Mouse (Mus musculus) lung, postnatal 0 days (tissue): Measurements from ENCODE around the gene Slc6a13. TPM values are rescaled to one million over a fixed set of nuclear protein-coding genes. Genes with fewer than 3 reads are reported as not detected.

ENCODE experiments used
- ATAC-seq: fragments of 200-750 bp; cut with Nextera tagmentation; 2 replicates; pipeline ENCODE4 v1.8.0; 2017; ENCODE audit warnings: moderate library complexity
- DNase-seq: peaks from one replicate; pipeline ENCODE4 v3.0.0-alpha.2; 2016; ENCODE audit warnings: low spot score
- H3K27ac ChIP-seq: fragments of 300-500 bp; sonication (generic); 2 replicates; pipeline ENCODE4 v1.5.1; 2014; ENCODE audit warnings: antibody characterized with exemption, mild to moderate bottlenecking, low read length, mixed read lengths
- H3K27me3 ChIP-seq: fragments of 300-500 bp; sonication (generic); replicated peaks from 2 replicates; pipeline ENCODE4 v1.6.1; 2014; ENCODE audit warnings: low read length, mixed read lengths; ENCODE audit not compliant: insufficient read depth
- H3K36me3 ChIP-seq: fragments of 300-500 bp; sonication (generic); 2 replicates; pipeline ENCODE4 v1.6.1; 2014; ENCODE audit warnings: low read length, mixed read lengths; ENCODE audit not compliant: insufficient read depth
- H3K4me1 ChIP-seq: fragments of 300-500 bp; sonication (generic); 2 replicates; pipeline ENCODE4 v1.6.1; 2014; ENCODE audit warnings: antibody characterized with exemption, low read depth, low read length, mixed read lengths; ENCODE audit not compliant: insufficient read depth
- H3K4me2 ChIP-seq: fragments of 300-500 bp; sonication (generic); replicated peaks from 2 replicates; pipeline ENCODE4 v1.6.1; 2014; ENCODE audit warnings: low read depth, mild to moderate bottlenecking, low read length, moderate library complexity, mixed read lengths
- H3K4me3 ChIP-seq: fragments of 300-500 bp; sonication (generic); 2 replicates; pipeline ENCODE4 v1.5.1; 2014; ENCODE audit warnings: low read depth, low read length
- H3K9ac ChIP-seq: fragments of 300-500 bp; sonication (generic); replicated peaks from 2 replicates; pipeline ENCODE4 v1.6.1; 2014; ENCODE audit warnings: low read depth, mild to moderate bottlenecking
- H3K9me3 ChIP-seq: fragments of 300-500 bp; sonication (generic); 2 replicates; pipeline ENCODE4 v1.6.1; 2016; ENCODE audit warnings: low read length, mixed read lengths
- CTCF ChIP-seq: IDR thresholded peaks from 2 replicates; pipeline ENCODE4 v1.5.1; 2016; ENCODE audit warnings: antibody characterized with exemption, mild to moderate bottlenecking
- EP300 ChIP-seq: IDR thresholded peaks from 2 replicates; pipeline ENCODE4 v1.6.1; 2016; ENCODE audit warnings: antibody characterized with exemption, mild to moderate bottlenecking, control low read depth
- WGBS: fragments of 180-500 bp; shearing (Covaris S2); extraction: QIAGEN DNeasy Blood & Tissue Kit; methylation state at CpG from one replicate; pipeline ENCODE4 v1.1.7; 2014; 5-methylcytosine and 5-hydroxymethylcytosine counted together
- polyA plus RNA-seq: library from polyadenylated mRNA; unstranded; fragments of >200 nt; fragmentation: Nextera tagmentation; extraction: Ambion mirVana; gene quantifications from 2 replicates; pipeline ENCODE4 v1.2.1, GENCODE M21; 2015

Gene Slc6a13
- polyA plus RNA-seq, 1 experiment from 2014 or later: 0.26 TPM

- H3K27ac ChIP-seq: no peak overlapping the region
Observed at GRCm38 (mm10) chr6:121322381-121323110, 22.5 kb downstream of the Slc6a13 start.

GRCm38 (mm10) chr6:121325298-121325697 is 25.3 kb downstream of the Slc6a13 start:
- Histone ChIP-seq H3K27me3 (no peaks in the 10 kb centered on the region), H3K27ac (no peak overlapping the region), H3K4me1 (no peaks in the 10 kb centered on the region), H3K36me3 (no peaks in the 10 kb centered on the region), H3K4me3 (no peak overlapping the region), H3K9ac (no peak overlapping the region), H3K4me2 (no peak overlapping the region), H3K9me3 (no peaks in the 10 kb centered on the region)
- DNase-seq (no peak), ATAC-seq (no peak)
- TF ChIP-seq CTCF (no peak), EP300 (no peak)
- WGBS: 53% methylated on average over 2 of the region's 3 CpGs

More at GRCm38 (mm10) chr6:121322381-121323110, 22.5 kb downstream of the Slc6a13 start:
- no peaks in the 10 kb centered on the region for H3K36me3 ChIP-seq
- no peaks in the 10 kb centered on the region for H3K9me3 ChIP-seq
- no peak overlapping the region for H3K4me2 ChIP-seq
- 77% methylated on average over 9 of the region's 9 CpGs for WGBS
- H3K27me3 ChIP-seq: no peaks in the 10 kb centered on the region
- no peak overlapping the region for H3K4me3 ChIP-seq
- ATAC-seq (no peak), DNase-seq (no peak)
- TF ChIP-seq CTCF (no peak), EP300 (no peak)
- no peak overlapping the region for H3K9ac ChIP-seq
- no peaks in the 10 kb centered on the region for H3K4me1 ChIP-seq

- Histone ChIP-seq H3K4me2 (no peak overlapping the region), H3K36me3 (no peaks in the 10 kb centered on the region)
- no peak for DNase-seq
Observed at GRCm38 (mm10) chr6:121325740-121326139, 25.7 kb downstream of the Slc6a13 start.

GRCm38 (mm10) chr6:121326486-121327069 is 26.6 kb downstream of the Slc6a13 start:
- no peak overlapping the region for H3K27ac ChIP-seq
- no peaks in the 10 kb centered on the region for H3K36me3 ChIP-seq
- WGBS: 33% methylated on average over 10 of the region's 10 CpGs
- no peaks in the 10 kb centered on the region for H3K27me3 ChIP-seq
- no peak overlapping the region for H3K9ac ChIP-seq
- H3K4me3 ChIP-seq: no peak overlapping the region
- peak; percentile 42 for ATAC-seq
- DNase-seq: peak; percentile 58
- no peak overlapping the region for H3K4me2 ChIP-seq
- TF ChIP-seq EP300 (no peak), CTCF (no peak)
- H3K4me1 ChIP-seq: no peaks in the 10 kb centered on the region
- no peaks in the 10 kb centered on the region for H3K9me3 ChIP-seq

More at GRCm38 (mm10) chr6:121325740-121326139, 25.7 kb downstream of the Slc6a13 start:
- Histone ChIP-seq H3K27ac (no peak overlapping the region), H3K4me3 (no peak overlapping the region), H3K4me1 (no peaks in the 10 kb centered on the region), H3K27me3 (no peaks in the 10 kb centered on the region), H3K9me3 (no peaks in the 10 kb centered on the region), H3K9ac (no peak overlapping the region)
- ATAC-seq: no peak
- WGBS: 60% methylated on average over 9 of the region's 9 CpGs
- TF ChIP-seq CTCF (no peak), EP300 (no peak)

- no peaks in the 10 kb centered on the region for H3K4me1 ChIP-seq
- WGBS: 67% methylated on average over 9 of the region's 9 CpGs
- H3K36me3 ChIP-seq: no peaks in the 10 kb centered on the region
- no peak overlapping the region for H3K4me2 ChIP-seq
- ATAC-seq: no peak
- H3K4me3 ChIP-seq: no peak overlapping the region
- no peak for DNase-seq
- H3K9me3 ChIP-seq: no peaks in the 10 kb centered on the region
- no peak overlapping the region for H3K9ac ChIP-seq
- H3K27me3 ChIP-seq: no peaks in the 10 kb centered on the region
- no peak for TF ChIP-seq EP300
- no peak for TF ChIP-seq CTCF
- H3K27ac ChIP-seq: no peak overlapping the region
Observed at GRCm38 (mm10) chr6:121328417-121328884, 28.4 kb downstream of the Slc6a13 start.

GRCm38 (mm10) chr6:121329848-121330508 is 30.0 kb downstream of the Slc6a13 start:
- peak; percentile 81 for ATAC-seq

More at GRCm38 (mm10) chr6:121329848-121330508, 30.0 kb downstream of the Slc6a13 start:
- TF ChIP-seq CTCF: peak; percentile 32; the same call in 1 of the 2 replicates
- no peak for TF ChIP-seq EP300
- H3K27me3 ChIP-seq: no peaks in the 10 kb centered on the region
- H3K9ac ChIP-seq: no peak overlapping the region
- DNase-seq: peak; percentile 51
- H3K9me3 ChIP-seq: no peaks in the 10 kb centered on the region
- H3K4me3 ChIP-seq: no peak overlapping the region
- H3K27ac ChIP-seq: no peak overlapping the region
- no peaks in the 10 kb centered on the region for H3K36me3 ChIP-seq
- H3K4me1 ChIP-seq: no peaks in the 10 kb centered on the region
- H3K4me2 ChIP-seq: no peak overlapping the region
- WGBS: 21% methylated on average over 10 of the region's 10 CpGs
